Mouse (Mus musculus) forebrain, embryonic 13.5 days (tissue): ENCODE results near the gene Srpk2. TPM values are rescaled to one million over a fixed set of nuclear protein-coding genes. Genes with fewer than 3 reads are reported as not detected.

Experiments
- ATAC-seq: fragments of 200-750 bp; cut with Nextera tagmentation; 2 replicates; pipeline ENCODE4 v1.8.0; 2017
- H3K27ac ChIP-seq: fragments of 300-500 bp; sonication (generic); 2 replicates; pipeline ENCODE4 v1.5.1; 2015; ENCODE audit warnings: inconsistent platforms, mild to moderate bottlenecking, moderate library complexity
- H3K27me3 ChIP-seq: fragments of 300-500 bp; sonication (generic); 2 replicates; pipeline ENCODE4 v1.6.1; 2015; ENCODE audit warnings: mild to moderate bottlenecking, inconsistent platforms
- H3K36me3 ChIP-seq: fragments of 300-500 bp; sonication (generic); 2 replicates; pipeline ENCODE4 v1.6.1; 2015; ENCODE audit warnings: mild to moderate bottlenecking, inconsistent platforms; ENCODE audit not compliant: poor library complexity, severe bottlenecking
- H3K4me1 ChIP-seq: fragments of 300-500 bp; sonication (generic); 2 replicates; pipeline ENCODE4 v1.6.1; 2015; ENCODE audit warnings: inconsistent platforms
- H3K4me2 ChIP-seq: fragments of 300-500 bp; sonication (generic); 2 replicates; pipeline ENCODE4 v1.6.1; 2015; ENCODE audit warnings: inconsistent platforms, mild to moderate bottlenecking, moderate library complexity
- H3K4me3 ChIP-seq: fragments of 300-500 bp; sonication (generic); 2 replicates; pipeline ENCODE4 v1.5.1; 2015; ENCODE audit warnings: mild to moderate bottlenecking, inconsistent platforms
- H3K9ac ChIP-seq: fragments of 300-500 bp; sonication (generic); 2 replicates; pipeline ENCODE4 v1.6.1; 2015; ENCODE audit warnings: mild to moderate bottlenecking, inconsistent platforms
- H3K9me3 ChIP-seq: fragments of 300-500 bp; sonication (generic); replicated peaks from 2 replicates; pipeline ENCODE4 v1.6.1; 2016; ENCODE audit warnings: inconsistent platforms
- WGBS: fragments of 180-500 bp; shearing (Covaris S2); methylation state at CpG from one replicate; pipeline ENCODE4 v1.1.7; 2015; 5-methylcytosine and 5-hydroxymethylcytosine counted together
- polyA plus RNA-seq: library from polyadenylated mRNA; unstranded; fragments of >200 nt; fragmentation: Nextera tagmentation; extraction: Ambion mirVana; gene quantifications from 2 replicates; pipeline ENCODE4 v1.2.1, GENCODE M21; 2015

Gene Srpk2
- polyA plus RNA-seq, 1 experiment from 2014 or later, result 89.5 TPM

GRCm38 (mm10) chr5:23535692-23536091, 148.7 kb downstream of the Srpk2 start:
- H3K4me2 ChIP-seq, result no peak overlapping the region
- H3K27ac ChIP-seq, result peak overlapping the region; percentile 22; the same call in 1 of the 2 replicates
- 0 out of 2 replicates have a peak, but pooled peaks have one; percentile 33 for ATAC-seq
- 69% methylated on average over 7 of the region's 7 CpGs for WGBS
- no peak overlapping the region for H3K9ac ChIP-seq
- H3K27me3 ChIP-seq, result no peaks in the 10 kb centered on the region
- H3K9me3 ChIP-seq, result no peaks in the 10 kb centered on the region
- peaks cover 15% of the 10 kb centered on the region; the same call in 1 of the 2 replicates for H3K4me1 ChIP-seq
- H3K36me3 ChIP-seq, result peaks cover 34% of the 10 kb centered on the region
- H3K4me3 ChIP-seq, result no peak overlapping the region

- no peak overlapping the region for H3K4me2 ChIP-seq
- H3K9ac ChIP-seq, result no peak overlapping the region
- H3K27ac ChIP-seq, result no peak overlapping the region
- ATAC-seq, result no peak
- H3K9me3 ChIP-seq, result no peaks in the 10 kb centered on the region
- H3K27me3 ChIP-seq, result no peaks in the 10 kb centered on the region
- H3K36me3 ChIP-seq, result peaks cover 16% of the 10 kb centered on the region
- 86% methylated on average over 7 of the region's 7 CpGs for WGBS
- H3K4me1 ChIP-seq, result peaks cover 11% of the 10 kb centered on the region; the same call in 1 of the 2 replicates
- H3K4me3 ChIP-seq, result no peak overlapping the region
Observed at GRCm38 (mm10) chr5:23531541-23532096, 152.8 kb downstream of the Srpk2 start.

DNA sequence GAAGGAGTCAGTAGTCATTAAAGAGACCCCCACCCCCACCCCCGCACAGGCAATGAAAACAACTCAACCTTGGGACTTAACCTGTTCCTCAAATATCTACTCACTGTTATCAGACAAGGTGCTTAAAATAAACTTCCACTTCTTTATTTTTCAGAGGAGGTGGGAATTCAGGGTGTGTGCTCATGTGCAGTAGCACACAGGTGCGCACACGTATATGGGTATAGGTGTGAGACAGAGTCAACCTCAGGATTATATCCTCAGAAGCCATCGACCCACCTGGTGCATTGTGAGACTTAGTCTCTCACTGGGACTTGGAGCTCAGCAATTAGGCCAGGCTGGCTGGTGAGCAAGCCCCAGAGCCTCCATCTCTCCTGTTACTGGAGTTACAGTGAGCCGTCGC, 153.3 kb downstream of the Srpk2 start:
- Histone ChIP-seq H3K4me2 (no peak overlapping the region), H3K27ac (no peak overlapping the region), H3K4me3 (no peak overlapping the region), H3K36me3 (peaks cover 16% of the 10 kb centered on the region), H3K27me3 (no peaks in the 10 kb centered on the region), H3K9me3 (no peaks in the 10 kb centered on the region), H3K9ac (no peak overlapping the region), H3K4me1 (peaks cover 7% of the 10 kb centered on the region; the same call in 1 of the 2 replicates)
- 95% methylated on average over 6 of the region's 6 CpGs for WGBS
- no peak for ATAC-seq

DNA sequence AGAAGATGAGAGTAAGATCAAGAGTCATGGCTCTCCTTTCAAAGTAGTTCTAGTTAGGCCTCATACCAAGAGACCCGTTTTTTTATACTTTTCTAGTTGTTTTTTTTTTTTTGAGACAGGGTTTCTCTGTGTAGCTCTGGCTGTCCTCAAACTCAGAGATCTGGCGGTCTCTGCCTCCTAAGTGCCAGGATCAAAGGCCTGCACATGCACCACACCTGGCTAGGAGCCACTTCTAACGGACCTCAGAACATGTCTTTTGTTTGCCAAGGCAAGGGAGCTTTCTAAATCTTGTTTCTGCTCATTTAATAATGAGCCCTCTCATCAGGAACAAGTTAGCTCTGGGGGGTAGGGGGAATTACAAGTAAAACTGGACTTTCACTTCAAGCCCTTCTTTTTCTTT, 159.8 kb downstream of the Srpk2 start:
- Histone ChIP-seq H3K27me3 (no peaks in the 10 kb centered on the region), H3K9me3 (no peaks in the 10 kb centered on the region), H3K4me1 (no peaks in the 10 kb centered on the region), H3K27ac (no peak overlapping the region), H3K4me2 (no peak overlapping the region), H3K4me3 (no peak overlapping the region), H3K9ac (no peak overlapping the region), H3K36me3 (peaks cover 48% of the 10 kb centered on the region)
- 67% methylated on average over 3 of the region's 3 CpGs for WGBS
- no peak for ATAC-seq

DNA sequence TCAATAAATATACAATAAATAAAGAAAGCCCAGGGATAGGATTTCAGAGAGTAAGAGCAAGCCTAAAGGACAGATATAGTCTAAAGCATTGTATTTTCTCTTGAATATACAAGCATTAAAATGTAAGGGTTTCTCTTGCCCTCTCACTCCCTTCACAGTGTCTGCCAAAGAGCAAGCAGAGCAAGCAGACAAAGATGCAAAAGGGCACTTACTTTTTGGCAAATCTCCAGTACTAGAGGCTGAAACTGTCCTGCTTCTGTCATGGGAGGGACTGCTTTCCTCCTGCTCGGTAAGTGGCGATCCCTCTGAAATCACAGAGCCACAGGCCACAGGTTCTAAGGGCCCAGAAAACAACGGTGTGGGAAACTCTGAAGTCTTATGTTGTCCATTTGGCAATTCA, 160.5 kb downstream of the Srpk2 start:
- Histone ChIP-seq H3K27me3 (no peaks in the 10 kb centered on the region), H3K4me2 (no peak overlapping the region), H3K36me3 (peaks cover 48% of the 10 kb centered on the region), H3K27ac (no peak overlapping the region), H3K4me1 (peaks cover 3% of the 10 kb centered on the region; the same call in 1 of the 2 replicates), H3K9ac (no peak overlapping the region), H3K9me3 (no peaks in the 10 kb centered on the region), H3K4me3 (no peak overlapping the region)
- no peak for ATAC-seq
- 83% methylated on average over 3 of the region's 3 CpGs for WGBS

DNA sequence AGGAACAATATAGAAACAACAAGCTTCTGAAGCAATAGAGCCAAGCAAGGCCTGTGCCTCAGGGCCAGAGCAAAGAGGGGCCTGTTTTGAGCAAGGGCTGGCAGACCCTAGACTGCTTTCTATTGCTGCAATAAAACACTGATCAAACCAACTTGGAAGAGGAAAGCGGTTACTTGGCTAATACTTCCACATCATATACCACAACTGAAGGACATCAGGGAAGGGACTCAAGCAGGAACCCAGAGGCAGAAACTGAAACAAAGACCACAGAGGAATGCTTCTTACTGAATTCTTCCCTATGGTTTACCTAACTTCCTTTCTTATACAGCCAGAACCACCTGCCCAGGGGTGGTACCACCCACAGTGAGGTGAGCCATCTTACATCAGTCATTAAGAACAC, 162.8 kb downstream of the Srpk2 start:
- peaks cover 54% of the 10 kb centered on the region for H3K36me3 ChIP-seq
- H3K4me3 ChIP-seq, result no peak overlapping the region
- no peak overlapping the region for H3K4me2 ChIP-seq
- H3K27me3 ChIP-seq, result no peaks in the 10 kb centered on the region
- H3K9ac ChIP-seq, result no peak overlapping the region
- H3K4me1 ChIP-seq, result peaks cover 5% of the 10 kb centered on the region; the same call in 1 of the 2 replicates
- H3K9me3 ChIP-seq, result no peaks in the 10 kb centered on the region
- ATAC-seq, result no peak
- no peak overlapping the region for H3K27ac ChIP-seq
- 100% methylated on average over 1 of the region's 1 CpGs for WGBS

GRCm38 (mm10) chr5:23519679-23520078, 164.7 kb downstream of the Srpk2 start:
- ATAC-seq, result no peak
- H3K36me3 ChIP-seq, result peaks cover 56% of the 10 kb centered on the region
- no peaks in the 10 kb centered on the region for H3K9me3 ChIP-seq
- no peak overlapping the region for H3K27ac ChIP-seq
- no peak overlapping the region for H3K4me2 ChIP-seq
- H3K27me3 ChIP-seq, result no peaks in the 10 kb centered on the region
- peaks cover 5% of the 10 kb centered on the region; the same call in 1 of the 2 replicates for H3K4me1 ChIP-seq
- WGBS, result 95% methylated on average over 3 of the region's 3 CpGs
- no peak overlapping the region for H3K9ac ChIP-seq
- H3K4me3 ChIP-seq, result no peak overlapping the region

DNA sequence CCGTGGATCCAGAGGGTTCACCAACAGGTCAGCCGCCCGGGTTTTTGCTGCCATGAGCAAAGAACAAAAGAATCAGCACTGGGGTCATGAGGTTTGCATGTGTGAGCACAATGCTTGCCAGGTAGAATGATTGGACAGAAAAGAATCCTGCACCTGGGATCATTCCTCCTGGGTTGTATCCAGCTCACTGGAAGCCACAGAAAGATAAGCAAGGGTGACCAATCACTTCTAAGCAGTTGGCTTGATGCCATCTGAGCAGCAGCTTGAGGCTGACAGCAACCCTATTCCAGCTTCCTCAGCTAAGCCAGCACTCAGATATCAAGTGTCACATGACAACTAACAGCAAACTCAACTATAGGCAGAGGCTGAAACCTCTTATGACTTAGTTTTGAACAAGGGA, 165.7 kb downstream of the Srpk2 start:
- ATAC-seq, result 0 out of 2 replicates have a peak, but pooled peaks have one; percentile 24
- no peak overlapping the region for H3K9ac ChIP-seq
- H3K9me3 ChIP-seq, result no peaks in the 10 kb centered on the region
- H3K27ac ChIP-seq, result no peak overlapping the region
- peaks cover 57% of the 10 kb centered on the region for H3K36me3 ChIP-seq
- no peak overlapping the region for H3K4me2 ChIP-seq
- no peak overlapping the region for H3K4me3 ChIP-seq
- WGBS, result 84% methylated on average over 3 of the region's 3 CpGs
- peaks cover 5% of the 10 kb centered on the region; the same call in 1 of the 2 replicates for H3K4me1 ChIP-seq
- H3K27me3 ChIP-seq, result no peaks in the 10 kb centered on the region

DNA sequence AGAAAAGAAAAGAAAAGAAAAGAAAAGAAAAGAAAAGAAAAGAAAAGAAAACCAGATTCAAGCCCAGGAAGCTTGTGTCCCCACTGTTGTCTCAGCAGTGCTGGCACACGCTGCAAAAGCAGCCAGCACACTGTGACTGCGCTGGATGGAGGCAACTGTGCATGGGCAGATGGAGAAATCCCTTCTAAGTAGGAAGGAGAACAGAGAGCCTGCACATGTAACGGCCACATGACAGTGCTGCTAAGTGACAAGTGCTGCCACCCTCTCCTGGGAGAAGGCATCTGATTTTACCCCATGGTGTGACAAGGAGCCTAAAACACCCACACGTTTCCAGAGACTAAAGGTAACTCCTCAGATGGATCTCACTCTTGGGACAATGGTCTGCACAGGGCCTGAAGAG, 166.6 kb downstream of the Srpk2 start:
- Histone ChIP-seq H3K4me3 (no peak overlapping the region), H3K27me3 (no peaks in the 10 kb centered on the region), H3K27ac (peak overlapping the region; percentile 2; the same call in 1 of the 2 replicates), H3K9ac (no peak overlapping the region), H3K4me2 (no peak overlapping the region), H3K9me3 (no peaks in the 10 kb centered on the region), H3K4me1 (peaks cover 5% of the 10 kb centered on the region; the same call in 1 of the 2 replicates), H3K36me3 (peaks cover 61% of the 10 kb centered on the region)
- 58% methylated on average over 4 of the region's 4 CpGs for WGBS
- peak; percentile 45; the same call in 1 of the 2 replicates for ATAC-seq

- Histone ChIP-seq H3K27me3 (no peaks in the 10 kb centered on the region), H3K9ac (no peak overlapping the region), H3K4me1 (peaks cover 5% of the 10 kb centered on the region; the same call in 1 of the 2 replicates), H3K27ac (peak overlapping the region; percentile 44), H3K4me3 (no peak overlapping the region), H3K36me3 (peaks cover 59% of the 10 kb centered on the region), H3K4me2 (no peak overlapping the region), H3K9me3 (no peaks in the 10 kb centered on the region)
- no peak for ATAC-seq
- WGBS, result 52% methylated on average over 3 of the region's 3 CpGs
Observed at GRCm38 (mm10) chr5:23516962-23517361, 167.5 kb downstream of the Srpk2 start.

GRCm38 (mm10) chr5:23515038-23515437, 169.4 kb downstream of the Srpk2 start:
- Histone ChIP-seq H3K27me3 (no peaks in the 10 kb centered on the region), H3K4me3 (no peak overlapping the region), H3K4me2 (no peak overlapping the region), H3K9me3 (no peaks in the 10 kb centered on the region), H3K9ac (no peak overlapping the region), H3K27ac (no peak overlapping the region), H3K36me3 (peaks cover 65% of the 10 kb centered on the region), H3K4me1 (peaks cover 5% of the 10 kb centered on the region; the same call in 1 of the 2 replicates)
- no peak for ATAC-seq
- 95% methylated on average over 10 of the region's 10 CpGs for WGBS

DNA sequence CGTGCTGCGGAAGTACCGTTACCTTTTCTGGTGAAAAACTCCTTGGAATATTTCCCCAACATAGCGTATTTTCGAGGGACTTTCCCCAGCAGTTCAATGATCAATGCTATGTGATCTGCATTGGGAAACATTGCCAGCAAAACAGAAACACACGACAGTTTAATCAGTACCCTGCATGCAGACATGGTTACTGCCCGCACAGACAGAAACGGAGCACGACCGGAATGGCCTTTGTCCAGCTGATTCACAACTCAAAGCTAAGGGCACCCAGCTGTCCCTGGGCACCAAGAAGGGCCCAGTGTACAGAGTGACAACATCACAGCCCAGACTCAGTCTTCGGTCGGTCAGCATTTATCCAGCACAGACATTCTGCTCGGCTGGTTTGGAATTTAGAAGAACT, 170.9 kb downstream of the Srpk2 start:
- H3K9me3 ChIP-seq, result no peaks in the 10 kb centered on the region
- 94% methylated on average over 13 of the region's 13 CpGs for WGBS
- no peak overlapping the region for H3K4me2 ChIP-seq
- no peaks in the 10 kb centered on the region for H3K27me3 ChIP-seq
- H3K27ac ChIP-seq, result no peak overlapping the region
- no peak overlapping the region for H3K9ac ChIP-seq
- ATAC-seq, result no peak
- peaks cover 76% of the 10 kb centered on the region for H3K36me3 ChIP-seq
- no peak overlapping the region for H3K4me3 ChIP-seq
- H3K4me1 ChIP-seq, result no peaks in the 10 kb centered on the region

- Histone ChIP-seq H3K36me3 (peaks cover 74% of the 10 kb centered on the region), H3K27ac (no peak overlapping the region), H3K27me3 (no peaks in the 10 kb centered on the region), H3K4me3 (no peak overlapping the region), H3K9ac (no peak overlapping the region), H3K9me3 (no peaks in the 10 kb centered on the region), H3K4me1 (no peaks in the 10 kb centered on the region), H3K4me2 (no peak overlapping the region)
- WGBS, result 92% methylated on average over 7 of the region's 7 CpGs
- no peak for ATAC-seq
Observed at GRCm38 (mm10) chr5:23512556-23512955, 171.9 kb downstream of the Srpk2 start.
